Mouse (Mus musculus) limb, embryonic 14.5 days (tissue): ENCODE data around the gene Apc2. TPM values are rescaled to one million over a fixed set of nuclear protein-coding genes. Genes with fewer than 3 reads are reported as not detected.

ENCODE experiments used
- ATAC-seq: fragments of 200-750 bp; cut with Nextera tagmentation; 2 replicates; pipeline ENCODE4 v1.8.0; 2017; ENCODE audit warnings: low read depth, moderate number of reproducible peaks, moderate TSS enrichment; ENCODE audit not compliant: low FRiP score
- DNase-seq: peaks from one replicate; pipeline ENCODE4 v3.0.0-alpha.2; 2015; ENCODE audit warnings: low spot score
- H3K27ac ChIP-seq: fragments of 300-500 bp; sonication (generic); replicated peaks from 2 replicates; pipeline ENCODE4 v1.5.1; 2014; ENCODE audit warnings: low read depth, mild to moderate bottlenecking, low read length, moderate library complexity, mixed read lengths
- H3K27me3 ChIP-seq: fragments of 300-500 bp; sonication (generic); 2 replicates; pipeline ENCODE4 v1.6.1; 2014; ENCODE audit warnings: low read length, mixed read lengths; ENCODE audit not compliant: control insufficient read depth, insufficient read depth
- H3K36me3 ChIP-seq: fragments of 300-500 bp; sonication (generic); 2 replicates; pipeline ENCODE4 v1.6.1; 2014; ENCODE audit warnings: mild to moderate bottlenecking, low read length, moderate library complexity, mixed read lengths; ENCODE audit not compliant: control insufficient read depth, insufficient read depth
- H3K4me1 ChIP-seq: fragments of 300-500 bp; sonication (generic); 2 replicates; pipeline ENCODE4 v1.6.1; 2014; ENCODE audit warnings: antibody characterized with exemption, low read length, mixed read lengths; ENCODE audit not compliant: control insufficient read depth, insufficient read depth
- H3K4me2 ChIP-seq: fragments of 300-500 bp; sonication (generic); replicated peaks from 2 replicates; pipeline ENCODE4 v1.6.1; 2014; ENCODE audit warnings: low read depth, mild to moderate bottlenecking, low read length, moderate library complexity; ENCODE audit not compliant: severe bottlenecking
- H3K4me3 ChIP-seq: fragments of 300-500 bp; sonication (generic); replicated peaks from 2 replicates; pipeline ENCODE4 v1.5.1; 2014; ENCODE audit warnings: low read length
- H3K9ac ChIP-seq: fragments of 300-500 bp; sonication (generic); 2 replicates; pipeline ENCODE4 v1.6.1; 2014; ENCODE audit warnings: mild to moderate bottlenecking, low read depth, low read length, moderate library complexity; ENCODE audit not compliant: severe bottlenecking
- H3K9me3 ChIP-seq: fragments of 300-500 bp; sonication (generic); 2 replicates; pipeline ENCODE4 v1.6.1; 2016; ENCODE audit warnings: low read length; ENCODE audit not compliant: control insufficient read depth
- POLR2A ChIP-seq: fragments of 200-500 bp; IDR thresholded peaks from 2 replicates; pipeline ENCODE4 v1.8.0; 2012; ENCODE audit warnings: inconsistent platforms, mild to moderate bottlenecking, moderate library complexity, borderline replicate concordance; ENCODE audit not compliant: insufficient read depth, insufficient read length; ENCODE audit errors: extremely low read depth
- WGBS: fragments of 180-500 bp; shearing (Covaris S2); extraction: QIAGEN DNeasy Blood & Tissue Kit; methylation state at CpG from one replicate; pipeline ENCODE4 v1.1.7; 2014; 5-methylcytosine and 5-hydroxymethylcytosine counted together
- polyA plus RNA-seq, 2 experiments: library from polyadenylated mRNA; depleted of rRNA in 1 of 2; stranded (reverse) in 1 of 2; unstranded in 1 of 2; fragments of >200 nt; fragmentation: Nextera tagmentation in 1 of 2; extraction: Ambion mirVana in 1 of 2; gene quantifications; 2 replicates each; pipeline versions ENCODE4 v1.2.1 to v1.2.3; 2012 to 2014

Apc2 gene
- polyA plus RNA-seq, 2 experiments: 1.5 to 2.5 TPM

GRCm38 (mm10) chr10:80296824-80297223 lies 1.0 kb downstream of the Apc2 start:
- Histone ChIP-seq H3K36me3 (peaks cover 22% of the 10 kb centered on the region), H3K4me2 (peak overlapping the region; percentile 62; the same call in 1 of the 2 replicates), H3K9ac (peak overlapping the region; percentile 52; the same call in 1 of the 2 replicates), H3K9me3 (no peaks in the 10 kb centered on the region), H3K4me1 (peaks cover 17% of the 10 kb centered on the region), H3K27me3 (peaks cover 34% of the 10 kb centered on the region), H3K27ac (no peak overlapping the region), H3K4me3 (peak overlapping the region; percentile 43; the same call in 1 of the 2 replicates)
- no peak for TF ChIP-seq POLR2A
- no peak for DNase-seq
- 91% methylated on average over 5 of the region's 5 CpGs for WGBS
- no peak for ATAC-seq

GRCm38 (mm10) chr10:80297526-80298133 lies 1.9 kb downstream of the Apc2 start:
- H3K27ac ChIP-seq: no peak overlapping the region
- H3K9me3 ChIP-seq: no peaks in the 10 kb centered on the region
- H3K27me3 ChIP-seq: peaks cover 38% of the 10 kb centered on the region
- H3K9ac ChIP-seq: no peak overlapping the region
- TF ChIP-seq POLR2A: no peak
- DNase-seq: no peak
- H3K4me3 ChIP-seq: no peak overlapping the region
- peaks cover 17% of the 10 kb centered on the region for H3K4me1 ChIP-seq
- 65% methylated on average over 8 of the region's 8 CpGs for WGBS
- ATAC-seq: no peak
- peaks cover 22% of the 10 kb centered on the region for H3K36me3 ChIP-seq
- H3K4me2 ChIP-seq: no peak overlapping the region

GRCm38 (mm10) chr10:80298571-80299281 lies 2.9 kb downstream of the Apc2 start:
- Histone ChIP-seq H3K9ac (0 out of 2 replicates have a peak overlapping the region, but pooled peaks have one; percentile 31), H3K4me3 (peak overlapping the region; percentile 16), H3K36me3 (peaks cover 14% of the 10 kb centered on the region), H3K4me1 (peaks cover 13% of the 10 kb centered on the region), H3K9me3 (no peaks in the 10 kb centered on the region), H3K4me2 (peak overlapping the region; percentile 33; the same call in 1 of the 2 replicates), H3K27me3 (peaks cover 41% of the 10 kb centered on the region), H3K27ac (no peak overlapping the region)
- DNase-seq (no peak), ATAC-seq (peak; percentile 35; the same call in 1 of the 2 replicates)
- TF ChIP-seq POLR2A: 0 out of 2 replicates have a peak, but pooled peaks have one; percentile 19
- 4% methylated on average over 22 of the region's 26 CpGs for WGBS

- no peak for TF ChIP-seq POLR2A
- Histone ChIP-seq H3K4me2 (peak overlapping the region; percentile 33; the same call in 1 of the 2 replicates), H3K9me3 (no peaks in the 10 kb centered on the region), H3K4me3 (peak overlapping the region; percentile 16), H3K36me3 (peaks cover 8% of the 10 kb centered on the region), H3K9ac (0 out of 2 replicates have a peak overlapping the region, but pooled peaks have one; percentile 31), H3K4me1 (peaks cover 13% of the 10 kb centered on the region), H3K27me3 (peaks cover 46% of the 10 kb centered on the region), H3K27ac (no peak overlapping the region)
- DNase-seq (no peak), ATAC-seq (no peak)
- WGBS: 7% methylated on average over 14 of the region's 15 CpGs
Measured at GRCm38 (mm10) chr10:80299301-80299700, 3.5 kb downstream of the Apc2 start.

GRCm38 (mm10) chr10:80299824-80300223 lies 4.0 kb downstream of the Apc2 start:
- H3K9ac ChIP-seq: no peak overlapping the region
- H3K4me2 ChIP-seq: no peak overlapping the region
- no peaks in the 10 kb centered on the region for H3K9me3 ChIP-seq
- WGBS: 55% methylated on average over 10 of the region's 10 CpGs
- H3K4me3 ChIP-seq: no peak overlapping the region
- H3K27ac ChIP-seq: no peak overlapping the region
- no peak for TF ChIP-seq POLR2A
- peaks cover 3% of the 10 kb centered on the region; the same call in 1 of the 2 replicates for H3K36me3 ChIP-seq
- DNase-seq (no peak), ATAC-seq (no peak)
- H3K4me1 ChIP-seq: peaks cover 13% of the 10 kb centered on the region
- H3K27me3 ChIP-seq: peaks cover 51% of the 10 kb centered on the region
